Mouse (Mus musculus) lung, postnatal 14 days (tissue): ENCODE data around the gene Dmrt2.

Experiments used
- DNase-seq: peaks from one replicate; pipeline ENCODE4 v3.0.0; 2021

Dmrt2 gene

GRCm38 (mm10) chr19:25698850-25699249 is 26.6 kb downstream of the Dmrt2 start:
- DNase-seq: no peak

- DNase-seq: no peak
Measured at GRCm38 (mm10) chr19:25713382-25713781, 41.2 kb downstream of the Dmrt2 start.

- DNase-seq: no peak
Measured at GRCm38 (mm10) chr19:25714927-25715326, 42.7 kb downstream of the Dmrt2 start.

GRCm38 (mm10) chr19:25722616-25723015 is 50.4 kb downstream of the Dmrt2 start:
- no peak for DNase-seq
